Mouse (Mus musculus) erythroblast, embryonic 14.5 days (primary cell): ENCODE data around the gene Specc1.

Source experiments
- GATA1 ChIP-seq: IDR thresholded peaks from 2 replicates; pipeline ENCODE4 v1.6.1; 2012; ENCODE audit warnings: low read length, inconsistent platforms, mixed read lengths
- TAL1 ChIP-seq: IDR thresholded peaks from 3 replicates; pipeline ENCODE4 v1.6.1; 2012; ENCODE audit warnings: low read length, inconsistent platforms, mixed read lengths

- TF ChIP-seq GATA1 (no peak), TAL1 (no peak)
Observed at GRCm38 (mm10) chr11:61971441-61972221, 15.1 kb downstream of the Specc1 start.
